ENCODE assay signal across 8 mouse cellular contexts in the genomic region with DNA sequence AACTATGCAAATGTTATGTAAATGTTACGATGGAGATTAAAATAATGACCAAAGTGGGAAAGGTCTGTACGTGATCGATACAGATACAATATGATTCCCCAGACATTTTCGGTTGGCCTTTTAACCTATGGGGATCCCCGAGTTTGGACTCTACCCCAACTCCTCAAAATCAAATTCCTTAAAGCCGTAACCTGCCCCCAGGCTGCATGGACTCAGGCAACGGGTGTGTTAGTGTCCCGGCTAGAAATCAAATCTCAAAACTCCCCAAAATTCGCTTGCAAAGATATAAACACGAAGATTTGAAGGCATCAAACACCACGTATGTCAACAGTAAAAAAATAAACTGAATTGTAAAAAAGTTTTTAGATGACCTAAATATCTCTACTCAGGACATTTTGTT. TPM values are rescaled to one million over a fixed set of nuclear protein-coding genes. Genes with fewer than 3 reads are reported as not detected.
DNase-seq lines count a peak whose midpoint lies in the region; ATAC-seq and TF ChIP-seq lines count a peak whose summit lies in the region.

No protein-coding gene starts in this region.

- no peak for TF ChIP-seq CTCF in CH12.LX (conservative IDR thresholded peaks at IDR 0.05 in 1 of 2, IDR thresholded peaks at IDR 0.05 in 1 of 2; ENCODE audit: low read depth in 2 of 2, low read length in 2 of 2)

- WGBS in heart, embryonic 10.5 days: 42% methylated on average over 11 of the region's 11 CpGs
- WGBS in forebrain, embryonic 16.5 days: 36% methylated on average over 11 of the region's 11 CpGs
- WGBS in liver, embryonic 15.5 days (ENCODE audit: insufficient replicate concordance): 28% methylated on average over 11 of the region's 11 CpGs

- peak overlapping the region; percentile 86 for H3K9ac ChIP-seq in CH12.LX (ENCODE audit: insufficient read depth, low read depth)
- H3K9ac ChIP-seq in forebrain, embryonic 16.5 days (replicated peaks; ENCODE audit: low read depth, low read length): peak overlapping the region; percentile 93
- peak overlapping the region; percentile 93 for H3K9ac ChIP-seq in liver, embryonic 15.5 days

- dilution Hi-C loops in CH12.LX (cut with MboI; ENCODE audit: extremely low pct_ligation_motif_present, extremely low pct_unique_long_range_greater_than_20kb, low sequenced_read_pairs): no loop called here

- in situ Hi-C loops in CH12.LX (cut with MboI; ENCODE audit: low pct_ligation_motif_present, low pct_unique_long_range_greater_than_20kb, low sequenced_read_pairs): no loop called here

- no peak for ATAC-seq in forebrain, embryonic 16.5 days
- no peak for ATAC-seq in liver, embryonic 15.5 days (ENCODE audit: insufficient read depth)

- H3K27ac ChIP-seq in heart, embryonic 10.5 days: peak overlapping the region; percentile 94; the same call in 1 of the 2 replicates
- H3K27ac ChIP-seq in CH12.LX (ENCODE audit: insufficient read depth, low read depth): no peak overlapping the region; the same call in 1 of the 2 replicates
- no peak overlapping the region for H3K27ac ChIP-seq in forebrain, embryonic 16.5 days (ENCODE audit: low read length)
- peak overlapping the region; percentile 94 for H3K27ac ChIP-seq in liver, embryonic 15.5 days (replicated peaks)

- intact Hi-C loops in heart, postnatal 25 days (cut with DNase I): no loop called here

- peak overlapping the region; percentile 88 for H3K4me2 ChIP-seq in CH12.LX (ENCODE audit: insufficient read depth, low read depth, poor library complexity, severe bottlenecking)
- H3K4me2 ChIP-seq in forebrain, embryonic 16.5 days (ENCODE audit: low read length): peak overlapping the region; percentile 78
- peak overlapping the region; percentile 76 for H3K4me2 ChIP-seq in liver, embryonic 15.5 days

- peaks cover 39% of the 10 kb centered on the region for H3K36me3 ChIP-seq in heart, embryonic 10.5 days
- peaks cover 36 to 41% of the 10 kb centered on the region in 2 experiments for H3K36me3 ChIP-seq in CH12.LX (replicated peaks in 1 of 2; ENCODE audit: control insufficient read depth in 1 of 2, insufficient read depth in 1 of 2, low read length in 1 of 2)
- peaks cover 15% of the 10 kb centered on the region for H3K36me3 ChIP-seq in forebrain, embryonic 16.5 days (ENCODE audit: control insufficient read depth, insufficient read depth)
- peaks cover 35% of the 10 kb centered on the region for H3K36me3 ChIP-seq in liver, embryonic 15.5 days (replicated peaks)

- TF ChIP-seq POLR2A in CH12.LX (IDR thresholded peaks at IDR 0.05; ENCODE audit: low read depth, low read length): no peak

- no peaks in the 10 kb centered on the region for H3K9me3 ChIP-seq in heart, embryonic 10.5 days
- no peaks in the 10 kb centered on the region for H3K9me3 ChIP-seq in CH12.LX (replicated peaks; ENCODE audit: low read length)
- no peaks in the 10 kb centered on the region for H3K9me3 ChIP-seq in forebrain, embryonic 16.5 days (ENCODE audit: control insufficient read depth, low read length)
- no peaks in the 10 kb centered on the region for H3K9me3 ChIP-seq in liver, embryonic 15.5 days (replicated peaks)

- peaks cover 10% of the 10 kb centered on the region for H3K4me1 ChIP-seq in heart, embryonic 10.5 days
- peaks cover 5 to 29% of the 10 kb centered on the region in 2 experiments; a peak in 2 of 4 replicates for H3K4me1 ChIP-seq in CH12.LX (ENCODE audit: control insufficient read depth in 1 of 2, insufficient read depth in 2 of 2)
- H3K4me1 ChIP-seq in forebrain, embryonic 16.5 days (replicated peaks; ENCODE audit: control insufficient read depth, insufficient read depth, low read length): peaks cover 12% of the 10 kb centered on the region
- peaks cover 21% of the 10 kb centered on the region for H3K4me1 ChIP-seq in liver, embryonic 15.5 days (replicated peaks)

- DNase-seq in heart, embryonic 10.5 days (ENCODE audit: low spot score): no peak
- DNase-seq in heart, postnatal 25 days (ENCODE audit: low spot score): no peak
- DNase-seq in CH12.LX (ENCODE audit: extremely low read depth): no peak
- DNase-seq in cerebellum, adult 8-10 months: no peak
- no peak for DNase-seq in adrenal gland, postnatal 10 days
- no peak for DNase-seq in urinary bladder, postnatal 14 days (ENCODE audit: low spot score)

- no peaks in the 10 kb centered on the region for H3K27me3 ChIP-seq in heart, embryonic 10.5 days (ENCODE audit: insufficient read depth, poor library complexity, severe bottlenecking)
- H3K27me3 ChIP-seq in CH12.LX (replicated peaks): no peaks in the 10 kb centered on the region
- H3K27me3 ChIP-seq in forebrain, embryonic 16.5 days (replicated peaks; ENCODE audit: control insufficient read depth, insufficient read depth, low read length): no peaks in the 10 kb centered on the region
- no peaks in the 10 kb centered on the region for H3K27me3 ChIP-seq in liver, embryonic 15.5 days

- no peak for TF ChIP-seq RAD21 in CH12.LX (IDR thresholded peaks at IDR 0.05; ENCODE audit: low read depth, low read length)

- peaks cover 34% of the 10 kb centered on the region for H3K79me2 ChIP-seq in CH12.LX (replicated peaks; ENCODE audit: control insufficient read depth, extremely low read depth, insufficient read depth, poor library complexity, severe bottlenecking)

- TF ChIP-seq EP300 in CH12.LX (IDR thresholded peaks at IDR 0.05; ENCODE audit: low read length): no peak

- H3K4me3 ChIP-seq in heart, embryonic 10.5 days: peak overlapping the region; percentile 91
- H3K4me3 ChIP-seq in CH12.LX (replicated peaks in 1 of 3; ENCODE audit: low read depth in 2 of 3, low read length in 2 of 3, poor library complexity in 1 of 3): peak overlapping the region; percentile 71 to 96 (median 92)
- H3K4me3 ChIP-seq in forebrain, embryonic 16.5 days (replicated peaks; ENCODE audit: low read length): peak overlapping the region; percentile 100
- peak overlapping the region; percentile 87 for H3K4me3 ChIP-seq in liver, embryonic 15.5 days (replicated peaks)

TF ChIP-seq in CH12.LX, 34 proteins besides CTCF, POLR2A, EP300 and RAD21 (continues in another document):
- no peak for TF ChIP-seq KAT2A (IDR thresholded peaks at IDR 0.05; ENCODE audit: insufficient replicate concordance, low read length)
- TF ChIP-seq MXI1 (IDR thresholded peaks at IDR 0.05; ENCODE audit: low read depth, low read length): no peak
- TF ChIP-seq IRF4 (IDR thresholded peaks at IDR 0.05; ENCODE audit: low read depth, low read length): no peak
- TF ChIP-seq JUN (IDR thresholded peaks at IDR 0.05; ENCODE audit: insufficient read depth, low read depth, low read length): no peak
- TF ChIP-seq UBTF (IDR thresholded peaks at IDR 0.05; ENCODE audit: low read depth, low read length): no peak
- TF ChIP-seq PAX5 (IDR thresholded peaks at IDR 0.05; ENCODE audit: low read length): no peak
- no peak for TF ChIP-seq SMC3 (IDR thresholded peaks at IDR 0.05; ENCODE audit: low read depth, low read length)
- no peak for TF ChIP-seq ZMIZ1 (IDR thresholded peaks at IDR 0.05; ENCODE audit: low read depth, low read length)

RNA-seq across cellular contexts. Expression of a gene that starts 1.0 kb away (rescaled TPM):
- 3.4 and 5.3 TPM in 2 replicates for polyA plus RNA-seq in heart, embryonic 10.5 days (2016; fragmentation: Nextera tagmentation; extraction: Ambion mirVana)
- total RNA-seq in heart, postnatal 25 days (2021): under 1 TPM; 0.39 to 0.52 TPM
- total RNA-seq in CH12.LX (2012; rRNA removed) (1.8 and 2.4 TPM in 2 replicates), CH12.LX (2014; rRNA removed) (4.8 and 5.5 TPM in 2 replicates)
- polyA plus RNA-seq in CH12.LX (2012; ENCODE audit: insufficient read length, low read depth): 2.8 and 3.2 TPM in 2 replicates
- 2.7 and 4.1 TPM in 2 replicates for polyA plus RNA-seq in forebrain, embryonic 16.5 days (2015; fragmentation: Nextera tagmentation; extraction: Ambion mirVana)
- polyA plus RNA-seq in liver, embryonic 15.5 days (2015; fragmentation: Nextera tagmentation; extraction: Ambion mirVana): 0.75 and 1.0 TPM in 2 replicates
- total RNA-seq in adrenal gland, postnatal 10 days (2021): 1 to 10 TPM; 1.1 to 1.8 TPM

RNA-seq across cellular contexts. Expression of a gene that starts 1.1 kb away (rescaled TPM):
- polyA plus RNA-seq in heart, embryonic 10.5 days (2016; fragmentation: Nextera tagmentation; extraction: Ambion mirVana): 14.8 and 20.8 TPM in 2 replicates
- total RNA-seq in heart, postnatal 25 days (2021): 10 to 100 TPM; 13.8 to 14.7 TPM
- total RNA-seq in CH12.LX (2012; rRNA removed) (9.6 and 10.0 TPM in 2 replicates), CH12.LX (2014; rRNA removed) (13.5 and 13.7 TPM in 2 replicates)
- polyA plus RNA-seq in CH12.LX (2012; ENCODE audit: insufficient read length, low read depth): 36.7 and 38.4 TPM in 2 replicates
- polyA plus RNA-seq in forebrain, embryonic 16.5 days (2015; fragmentation: Nextera tagmentation; extraction: Ambion mirVana): 19.7 and 20.6 TPM in 2 replicates
- 5.6 and 7.0 TPM in 2 replicates for polyA plus RNA-seq in liver, embryonic 15.5 days (2015; fragmentation: Nextera tagmentation; extraction: Ambion mirVana)
- 10 to 100 TPM; 20.6 to 24.6 TPM for total RNA-seq in adrenal gland, postnatal 10 days (2021)

RNA-seq across cellular contexts. Expression of a gene that starts 12.5 kb away (rescaled TPM):
- polyA plus RNA-seq in heart, embryonic 10.5 days (2016; fragmentation: Nextera tagmentation; extraction: Ambion mirVana): 288 and 294 TPM in 2 replicates
- total RNA-seq in heart, postnatal 25 days (2021): 100 to 1,000 TPM; 271 to 273 TPM
- total RNA-seq in CH12.LX (2012; rRNA removed) (160 and 183 TPM in 2 replicates), CH12.LX (2014; rRNA removed) (244 and 249 TPM in 2 replicates)
- polyA plus RNA-seq in CH12.LX (2012; ENCODE audit: insufficient read length, low read depth): 119 and 155 TPM in 2 replicates
- 308 and 327 TPM in 2 replicates for polyA plus RNA-seq in forebrain, embryonic 16.5 days (2015; fragmentation: Nextera tagmentation; extraction: Ambion mirVana)
- 130 and 158 TPM in 2 replicates for polyA plus RNA-seq in liver, embryonic 15.5 days (2015; fragmentation: Nextera tagmentation; extraction: Ambion mirVana)
- total RNA-seq in adrenal gland, postnatal 10 days (2021): 100 to 1,000 TPM; 164 to 170 TPM

RNA-seq across cellular contexts. Expression of a gene that starts 12.5 kb away (rescaled TPM):
- 552 and 673 TPM in 2 replicates for polyA plus RNA-seq in heart, embryonic 10.5 days (2016; fragmentation: Nextera tagmentation; extraction: Ambion mirVana)
- 100 to 1,000 TPM; 709 to 741 TPM for total RNA-seq in heart, postnatal 25 days (2021)
- total RNA-seq in CH12.LX (2012; rRNA removed) (215 and 261 TPM in 2 replicates), CH12.LX (2014; rRNA removed) (407 and 435 TPM in 2 replicates)
- 220 and 240 TPM in 2 replicates for polyA plus RNA-seq in CH12.LX (2012; ENCODE audit: insufficient read length, low read depth)
- polyA plus RNA-seq in forebrain, embryonic 16.5 days (2015; fragmentation: Nextera tagmentation; extraction: Ambion mirVana): 205 and 215 TPM in 2 replicates
- polyA plus RNA-seq in liver, embryonic 15.5 days (2015; fragmentation: Nextera tagmentation; extraction: Ambion mirVana): 296 and 323 TPM in 2 replicates
- 100 to 1,000 TPM; 628 to 725 TPM for total RNA-seq in adrenal gland, postnatal 10 days (2021)

RNA-seq across cellular contexts. Expression of a gene that starts 43.4 kb away (rescaled TPM):
- 105 and 151 TPM in 2 replicates for polyA plus RNA-seq in heart, embryonic 10.5 days (2016; fragmentation: Nextera tagmentation; extraction: Ambion mirVana)
- total RNA-seq in heart, postnatal 25 days (2021): 100 to 1,000 TPM; 436 to 450 TPM
- total RNA-seq in CH12.LX (2012; rRNA removed) (45.2 and 49.6 TPM in 2 replicates), CH12.LX (2014; rRNA removed) (67.5 and 81.5 TPM in 2 replicates)
- 53.4 and 55.7 TPM in 2 replicates for polyA plus RNA-seq in CH12.LX (2012; ENCODE audit: insufficient read length, low read depth)
- polyA plus RNA-seq in forebrain, embryonic 16.5 days (2015; fragmentation: Nextera tagmentation; extraction: Ambion mirVana): 43.4 and 44.3 TPM in 2 replicates
- 23.2 and 24.6 TPM in 2 replicates for polyA plus RNA-seq in liver, embryonic 15.5 days (2015; fragmentation: Nextera tagmentation; extraction: Ambion mirVana)
- total RNA-seq in adrenal gland, postnatal 10 days (2021): 100 to 1,000 TPM; 310 to 317 TPM

Comparison
In these comparisons a context has a peak if more than half of its experiments do, and no peak if none do; other contexts are left out.
1. H3K27ac ChIP-seq: peak in heart, embryonic 10.5 days (single experiment) and liver, embryonic 15.5 days (single experiment); none in CH12.LX (single experiment) and forebrain, embryonic 16.5 days (single experiment).
2. Peak in every context shown above with its lines, with median percentiles within 50 percentile points of each other: H3K4me3 ChIP-seq, H3K4me2 ChIP-seq and H3K9ac ChIP-seq.